Mouse (Mus musculus) embryonic facial prominence, embryonic 13.5 days (tissue): Measurements from ENCODE around the gene Pla2g6. TPM values are rescaled to one million over a fixed set of nuclear protein-coding genes. Genes with fewer than 3 reads are reported as not detected.

Experiments
- ATAC-seq: fragments of 200-750 bp; cut with Nextera tagmentation; 2 replicates; pipeline ENCODE4 v1.8.0; 2017; ENCODE audit warnings: low read depth; ENCODE audit not compliant: insufficient number of reproducible peaks, insufficient read depth, low FRiP score, low TSS enrichment
- H3K27ac ChIP-seq: fragments of 300-500 bp; sonication (generic); 2 replicates; pipeline ENCODE4 v1.5.1; 2015; ENCODE audit warnings: moderate library complexity, mild to moderate bottlenecking, inconsistent platforms
- H3K27me3 ChIP-seq: fragments of 300-500 bp; sonication (generic); 2 replicates; pipeline ENCODE4 v1.6.1; 2015; ENCODE audit warnings: mild to moderate bottlenecking, inconsistent platforms
- H3K36me3 ChIP-seq: fragments of 300-500 bp; sonication (generic); 2 replicates; pipeline ENCODE4 v1.6.1; 2015; ENCODE audit warnings: mild to moderate bottlenecking, inconsistent platforms
- H3K4me1 ChIP-seq: fragments of 300-500 bp; sonication (generic); 2 replicates; pipeline ENCODE4 v1.6.1; 2015; ENCODE audit warnings: inconsistent platforms
- H3K4me2 ChIP-seq: fragments of 300-500 bp; sonication (generic); 2 replicates; pipeline ENCODE4 v1.6.1; 2015; ENCODE audit warnings: moderate library complexity, mild to moderate bottlenecking, inconsistent platforms
- H3K4me3 ChIP-seq: fragments of 300-500 bp; sonication (generic); 2 replicates; pipeline ENCODE4 v1.5.1; 2015; ENCODE audit warnings: mild to moderate bottlenecking, inconsistent platforms
- H3K9ac ChIP-seq: fragments of 300-500 bp; sonication (generic); 2 replicates; pipeline ENCODE4 v1.6.1; 2015; ENCODE audit warnings: mild to moderate bottlenecking, inconsistent platforms
- H3K9me3 ChIP-seq: fragments of 300-500 bp; sonication (generic); 2 replicates; pipeline ENCODE4 v1.6.1; 2016; ENCODE audit warnings: inconsistent platforms
- WGBS: fragments of 180-500 bp; shearing (Covaris S2); methylation state at CpG from one replicate; pipeline ENCODE4 v1.1.7; 2015; ENCODE audit warnings: mixed read lengths; 5-methylcytosine and 5-hydroxymethylcytosine counted together
- polyA plus RNA-seq: library from polyadenylated mRNA; unstranded; fragments of >200 nt; fragmentation: Nextera tagmentation; extraction: Ambion mirVana; gene quantifications from 2 replicates; pipeline ENCODE4 v1.2.1, GENCODE M21; 2015

Gene Pla2g6
- polyA plus RNA-seq, 1 experiment from 2014 or later: 11.6 TPM

- Histone ChIP-seq H3K36me3 (peaks cover 46% of the 10 kb centered on the region), H3K9me3 (no peaks in the 10 kb centered on the region), H3K27me3 (peaks cover 15% of the 10 kb centered on the region), H3K4me1 (peaks cover 52% of the 10 kb centered on the region), H3K9ac (peak overlapping the region; percentile 1; the same call in 1 of the 2 replicates), H3K27ac (peak overlapping the region; percentile 57; the same call in 1 of the 2 replicates), H3K4me3 (no peak overlapping the region), H3K4me2 (no peak overlapping the region)
- ATAC-seq: no peak
- 47% methylated on average over 7 of the region's 7 CpGs for WGBS
These were observed 32.2 kb upstream of the Pla2g6 start for GRCm38 (mm10) chr15:79360371-79360770.

DNA sequence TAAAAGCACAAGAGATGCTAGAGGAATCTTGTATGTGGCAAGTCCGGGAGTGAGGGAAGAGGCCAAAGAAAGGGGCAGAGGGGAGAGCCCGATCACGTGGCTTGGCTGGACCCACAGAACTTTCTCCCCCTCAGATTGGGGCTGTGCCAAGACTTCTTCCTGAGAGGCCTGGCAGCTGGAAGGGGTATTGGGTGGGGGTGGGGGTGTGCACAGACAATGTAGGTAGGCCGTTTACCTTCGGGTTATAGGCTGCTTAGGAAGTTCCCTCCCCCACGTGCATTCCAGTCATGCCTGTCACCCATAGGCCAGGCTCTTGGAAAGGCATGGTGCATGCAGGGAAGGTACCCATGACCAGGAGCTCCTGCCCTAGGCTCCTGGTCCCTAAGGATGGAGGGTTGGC, 31.8 kb upstream of the Pla2g6 start:
- Histone ChIP-seq H3K9ac (peak overlapping the region; percentile 1; the same call in 1 of the 2 replicates), H3K4me3 (no peak overlapping the region), H3K27me3 (peaks cover 15% of the 10 kb centered on the region), H3K9me3 (no peaks in the 10 kb centered on the region), H3K4me1 (peaks cover 52% of the 10 kb centered on the region), H3K4me2 (0 out of 2 replicates have a peak overlapping the region, but pooled peaks have one; percentile 14), H3K36me3 (peaks cover 42% of the 10 kb centered on the region), H3K27ac (peak overlapping the region; percentile 57)
- ATAC-seq: 0 out of 2 replicates have a peak, but pooled peaks have one; percentile 33
- 22% methylated on average over 6 of the region's 6 CpGs for WGBS

- Histone ChIP-seq H3K4me2 (peak overlapping the region; percentile 98), H3K9ac (no peak overlapping the region; the same call in 1 of the 2 replicates), H3K27me3 (peaks cover 15% of the 10 kb centered on the region), H3K36me3 (peaks cover 23% of the 10 kb centered on the region), H3K27ac (peak overlapping the region; percentile 7; the same call in 1 of the 2 replicates), H3K4me3 (peak overlapping the region; percentile 52), H3K9me3 (no peaks in the 10 kb centered on the region), H3K4me1 (peaks cover 52% of the 10 kb centered on the region)
- WGBS: 34% methylated on average over 12 of the region's 12 CpGs
- no peak for ATAC-seq
These were observed 29.9 kb upstream of the Pla2g6 start for GRCm38 (mm10) chr15:79357974-79358690.

DNA sequence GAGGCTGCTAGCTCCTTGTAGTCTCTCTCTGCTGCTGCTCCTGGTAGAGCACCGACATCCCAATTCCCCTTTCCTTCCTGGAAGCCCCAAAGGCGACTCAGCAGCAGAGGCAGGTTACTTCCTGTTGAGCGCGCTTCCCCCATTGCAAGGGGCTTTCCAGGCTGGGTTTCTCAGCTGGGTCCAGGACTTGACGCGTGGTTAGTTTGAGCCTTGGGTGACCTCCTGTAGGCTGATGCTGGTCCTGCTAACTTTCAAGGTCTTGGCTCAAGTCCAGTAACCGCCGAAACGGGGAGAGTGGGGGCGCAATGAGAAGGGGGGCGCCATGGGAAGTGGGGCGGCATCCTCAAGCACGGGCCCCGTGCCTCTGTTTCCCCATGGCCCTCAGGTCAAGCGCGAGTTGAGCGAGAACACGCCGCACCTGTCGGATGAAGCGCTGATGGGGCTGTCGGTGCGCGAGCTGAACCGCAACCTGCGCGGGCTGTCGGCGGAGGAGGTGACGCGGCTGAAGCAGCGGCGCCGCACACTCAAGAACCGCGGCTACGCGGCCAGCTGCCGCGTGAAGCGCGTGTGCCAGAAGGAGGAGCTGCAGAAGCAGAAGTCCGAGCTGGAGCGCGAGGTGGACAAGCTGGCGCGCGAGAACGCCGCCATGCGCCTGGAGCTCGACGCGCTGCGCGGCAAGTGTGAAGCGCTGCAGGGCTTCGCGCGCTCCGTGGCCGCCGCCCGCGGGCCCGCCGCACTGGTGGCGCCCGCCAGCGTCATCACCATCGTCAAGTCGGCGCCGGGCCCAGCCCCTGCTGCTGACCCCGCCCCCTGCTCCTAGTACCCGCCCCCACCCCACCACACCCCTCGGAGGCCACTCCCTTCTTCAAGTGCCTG, 29.1 kb upstream of the Pla2g6 start:
- Histone ChIP-seq H3K4me1 (peaks cover 52% of the 10 kb centered on the region), H3K4me3 (peak overlapping the region; percentile 52), H3K9me3 (no peaks in the 10 kb centered on the region), H3K9ac (peak overlapping the region; percentile 73), H3K4me2 (peak overlapping the region; percentile 98), H3K27me3 (peaks cover 15% of the 10 kb centered on the region), H3K27ac (peak overlapping the region; percentile 62; the same call in 1 of the 2 replicates), H3K36me3 (peaks cover 15% of the 10 kb centered on the region)
- WGBS: under 1% methylated on average over 76 of the region's 77 CpGs
- peak; percentile 65; the same call in 1 of the 2 replicates for ATAC-seq

- H3K9ac ChIP-seq: peak overlapping the region; percentile 73; the same call in 1 of the 2 replicates
- H3K4me3 ChIP-seq: peak overlapping the region; percentile 52
- peaks cover 53% of the 10 kb centered on the region for H3K4me1 ChIP-seq
- H3K27ac ChIP-seq: no peak overlapping the region
- H3K9me3 ChIP-seq: no peaks in the 10 kb centered on the region
- peaks cover 15% of the 10 kb centered on the region for H3K27me3 ChIP-seq
- WGBS: 79% methylated on average over 8 of the region's 8 CpGs
- peak overlapping the region; percentile 98 for H3K4me2 ChIP-seq
- ATAC-seq: no peak
- peaks cover 7% of the 10 kb centered on the region for H3K36me3 ChIP-seq
These were observed 28.3 kb upstream of the Pla2g6 start for GRCm38 (mm10) chr15:79356481-79356880.

DNA sequence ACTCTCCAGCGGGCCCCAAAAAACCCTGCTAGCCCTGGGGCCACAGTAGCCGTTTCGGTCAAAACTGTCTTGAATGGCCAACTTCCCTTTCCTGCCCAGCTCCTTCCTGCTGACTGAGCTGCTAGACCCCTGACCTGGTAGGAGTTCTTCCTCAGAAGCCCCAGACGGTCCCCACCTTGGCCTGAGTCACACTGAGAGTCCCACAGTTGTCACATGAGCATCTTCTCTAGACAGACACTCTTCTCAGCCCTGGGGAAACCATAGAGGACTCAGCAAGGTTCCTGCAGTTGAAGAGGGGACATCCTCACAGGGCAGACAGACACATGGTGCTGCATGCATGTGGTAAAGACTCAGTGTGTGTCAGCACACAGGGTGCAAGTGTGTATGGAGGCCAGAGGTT, 26.4 kb upstream of the Pla2g6 start:
- Histone ChIP-seq H3K27me3 (peaks cover 15% of the 10 kb centered on the region), H3K4me2 (no peak overlapping the region), H3K4me3 (no peak overlapping the region), H3K9me3 (no peaks in the 10 kb centered on the region), H3K4me1 (peaks cover 41% of the 10 kb centered on the region), H3K36me3 (no peaks in the 10 kb centered on the region), H3K27ac (no peak overlapping the region), H3K9ac (no peak overlapping the region)
- ATAC-seq: no peak
- WGBS: 76% methylated on average over 4 of the region's 4 CpGs

- no peak overlapping the region for H3K4me2 ChIP-seq
- H3K36me3 ChIP-seq: no peaks in the 10 kb centered on the region
- no peak overlapping the region for H3K4me3 ChIP-seq
- H3K27me3 ChIP-seq: peaks cover 18% of the 10 kb centered on the region
- no peak overlapping the region for H3K9ac ChIP-seq
- peaks cover 42% of the 10 kb centered on the region for H3K4me1 ChIP-seq
- H3K9me3 ChIP-seq: no peaks in the 10 kb centered on the region
- H3K27ac ChIP-seq: no peak overlapping the region
- no peak for ATAC-seq
- WGBS: 88% methylated on average over 5 of the region's 5 CpGs
These were observed 25.6 kb upstream of the Pla2g6 start for GRCm38 (mm10) chr15:79353690-79354305.

- ATAC-seq: no peak
- Histone ChIP-seq H3K27me3 (peaks cover 22% of the 10 kb centered on the region), H3K9me3 (no peaks in the 10 kb centered on the region), H3K27ac (no peak overlapping the region), H3K4me3 (no peak overlapping the region), H3K4me2 (no peak overlapping the region), H3K4me1 (peaks cover 36% of the 10 kb centered on the region), H3K36me3 (no peaks in the 10 kb centered on the region), H3K9ac (no peak overlapping the region)
- WGBS: 81% methylated on average over 6 of the region's 6 CpGs
These were observed 24.3 kb upstream of the Pla2g6 start for GRCm38 (mm10) chr15:79352479-79352878.

- H3K27ac ChIP-seq: no peak overlapping the region
- no peaks in the 10 kb centered on the region for H3K9me3 ChIP-seq
- ATAC-seq: no peak
- H3K36me3 ChIP-seq: no peaks in the 10 kb centered on the region
- no peak overlapping the region for H3K4me3 ChIP-seq
- H3K27me3 ChIP-seq: peaks cover 15% of the 10 kb centered on the region
- peak overlapping the region; percentile 57; the same call in 1 of the 2 replicates for H3K9ac ChIP-seq
- H3K4me2 ChIP-seq: peak overlapping the region; percentile 37
- H3K4me1 ChIP-seq: peaks cover 29% of the 10 kb centered on the region
- 20% methylated on average over 15 of the region's 15 CpGs for whole genome bisulfite sequencing
These were observed 23.2 kb upstream of the Pla2g6 start for GRCm38 (mm10) chr15:79351331-79351767.

DNA sequence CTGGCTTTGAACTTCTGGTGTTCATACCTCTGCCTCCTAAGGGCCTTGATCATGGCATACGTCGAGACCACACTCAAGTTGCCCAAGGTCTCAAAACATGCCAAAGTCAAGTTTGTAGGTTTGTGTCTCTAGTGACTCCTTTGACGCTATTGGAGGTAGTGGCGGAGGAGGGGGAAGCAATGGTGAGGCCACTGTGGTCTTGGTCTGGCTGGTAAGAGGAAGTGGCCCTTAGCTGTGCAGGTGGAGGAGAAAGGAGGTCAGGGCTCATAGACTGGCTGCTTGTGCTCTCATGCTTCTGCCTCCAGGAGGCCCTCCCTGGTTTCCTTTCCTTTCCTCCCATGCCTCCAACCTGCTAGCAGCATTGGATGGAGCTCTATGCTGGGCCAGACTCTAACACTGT, 22.7 kb upstream of the Pla2g6 start:
- ATAC-seq: no peak
- Histone ChIP-seq H3K4me3 (no peak overlapping the region), H3K9ac (no peak overlapping the region), H3K36me3 (no peaks in the 10 kb centered on the region), H3K27ac (no peak overlapping the region), H3K4me1 (peaks cover 24% of the 10 kb centered on the region), H3K27me3 (peaks cover 10% of the 10 kb centered on the region), H3K9me3 (no peaks in the 10 kb centered on the region), H3K4me2 (no peak overlapping the region)
- 92% methylated on average over 4 of the region's 4 CpGs for WGBS

DNA sequence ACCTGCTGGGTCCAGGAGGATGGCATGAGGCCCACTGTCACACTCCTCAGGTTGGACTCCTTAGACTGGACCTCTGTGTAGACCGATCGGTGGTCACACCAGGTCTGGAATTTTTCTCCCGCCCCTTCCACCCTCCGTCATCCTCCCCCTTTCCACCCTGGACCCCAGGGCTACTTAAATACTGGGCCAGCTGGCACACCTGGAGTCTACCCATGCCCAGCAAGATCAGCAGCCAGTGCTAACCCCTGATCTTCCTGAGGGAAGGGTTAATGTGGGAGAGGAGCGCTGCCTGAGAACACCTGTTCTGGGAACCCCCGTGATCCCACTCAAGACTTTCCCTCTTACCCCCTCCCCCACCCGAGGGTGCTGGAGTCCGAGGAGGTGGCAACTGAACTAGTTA, 20.5 kb upstream of the Pla2g6 start:
- Histone ChIP-seq H3K4me3 (peak overlapping the region; percentile 74), H3K4me2 (peak overlapping the region; percentile 89), H3K27me3 (peaks cover 6% of the 10 kb centered on the region; the same call in 1 of the 2 replicates), H3K9ac (peak overlapping the region; percentile 81; the same call in 1 of the 2 replicates), H3K36me3 (no peaks in the 10 kb centered on the region), H3K9me3 (no peaks in the 10 kb centered on the region), H3K4me1 (peaks cover 22% of the 10 kb centered on the region), H3K27ac (no peak overlapping the region)
- ATAC-seq: no peak
- WGBS: 62% methylated on average over 8 of the region's 8 CpGs
